Mouse (Mus musculus): ENCODE data around the gene Tspan11.

DNA sequence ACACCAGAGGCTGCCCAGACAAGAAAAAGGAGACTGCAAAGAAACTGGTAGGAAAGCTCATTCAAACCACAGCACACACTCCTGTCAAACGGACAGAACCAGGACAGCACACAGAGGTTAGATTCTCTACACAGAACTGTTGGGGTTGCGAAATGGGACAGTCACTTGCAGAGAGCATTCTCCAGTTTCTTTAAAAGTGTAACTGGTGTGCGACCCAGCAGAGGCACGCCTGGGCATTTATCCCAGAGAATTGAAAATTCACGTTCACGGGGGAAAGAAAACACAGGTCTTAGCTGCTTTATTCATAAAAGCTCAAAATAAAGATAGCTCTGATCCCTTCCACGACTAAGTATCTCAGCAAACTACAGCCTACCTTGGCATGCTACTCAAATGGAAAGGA is 18.3 kb upstream of the Tspan11 start:
- TF ChIP-seq CTCF (IDR thresholded peaks at IDR 0.05; ENCODE audit: control insufficient read depth, insufficient read depth, insufficient read length), result no peak
- TF ChIP-seq CEBPB (IDR thresholded peaks at IDR 0.05; ENCODE audit: low read depth), result no peak
- no peak for TF ChIP-seq MYOG (IDR thresholded peaks at IDR 0.05; ENCODE audit: control insufficient read depth, extremely low read depth, insufficient read length)
- no peak for TF ChIP-seq MAX (IDR thresholded peaks at IDR 0.05)
- no peak for TF ChIP-seq FOSL1 (IDR thresholded peaks at IDR 0.05; ENCODE audit: insufficient read depth, low read length, poor library complexity, severe bottlenecking)
- no peak for TF ChIP-seq MYOD1 (IDR thresholded peaks at IDR 0.05; ENCODE audit: control insufficient read depth, insufficient read length, low read depth)
- no peak for TF ChIP-seq USF1 (IDR thresholded peaks at IDR 0.05; ENCODE audit: low read depth)

Measured in C2C12 (cell line).